Mouse (Mus musculus) gastrocnemius, adult 2 months (tissue): ENCODE data around the gene Cactin. TPM values are rescaled to one million over a fixed set of nuclear protein-coding genes. Genes with fewer than 3 reads are reported as not detected.

Experiments
- DNase-seq: peaks from one replicate; pipeline ENCODE4 v3.0.0; 2022
- H3K27ac ChIP-seq: fragments of 200-600 bp; 2 replicates; pipeline ENCODE4 v1.8.1; 2022; ENCODE audit warnings: mild to moderate bottlenecking
- H3K4me3 ChIP-seq: fragments of 200-600 bp; 2 replicates; pipeline ENCODE4 v1.8.1; 2022; ENCODE audit warnings: mild to moderate bottlenecking, moderate library complexity
- CTCF ChIP-seq: fragments of 200-600 bp; IDR thresholded peaks from 2 replicates; pipeline ENCODE4 v1.8.1; 2022; ENCODE audit warnings: antibody characterized with exemption, mild to moderate bottlenecking, moderate library complexity
- intact Hi-C: fragments of 180-260 bp; cut with DNase I; formaldehyde crosslinking; loops from one replicate; pipeline ENCODE4 v1.15.1; 2025
- microRNA-seq: library from miRNA; unstranded; fragments of <30 nt; microRNA quantifications from one replicate; pipeline ENCODE4 v1.2.0, GENCODE M21; 2021
- total RNA-seq, 2 experiments: library from RNA; stranded (reverse); gene quantifications; 2 replicates each; pipeline ENCODE4 v1.2.3; 2021

The Cactin gene
- total RNA-seq, 2 experiments from 2014 or later: 8.5 to 11.5 TPM

DNA sequence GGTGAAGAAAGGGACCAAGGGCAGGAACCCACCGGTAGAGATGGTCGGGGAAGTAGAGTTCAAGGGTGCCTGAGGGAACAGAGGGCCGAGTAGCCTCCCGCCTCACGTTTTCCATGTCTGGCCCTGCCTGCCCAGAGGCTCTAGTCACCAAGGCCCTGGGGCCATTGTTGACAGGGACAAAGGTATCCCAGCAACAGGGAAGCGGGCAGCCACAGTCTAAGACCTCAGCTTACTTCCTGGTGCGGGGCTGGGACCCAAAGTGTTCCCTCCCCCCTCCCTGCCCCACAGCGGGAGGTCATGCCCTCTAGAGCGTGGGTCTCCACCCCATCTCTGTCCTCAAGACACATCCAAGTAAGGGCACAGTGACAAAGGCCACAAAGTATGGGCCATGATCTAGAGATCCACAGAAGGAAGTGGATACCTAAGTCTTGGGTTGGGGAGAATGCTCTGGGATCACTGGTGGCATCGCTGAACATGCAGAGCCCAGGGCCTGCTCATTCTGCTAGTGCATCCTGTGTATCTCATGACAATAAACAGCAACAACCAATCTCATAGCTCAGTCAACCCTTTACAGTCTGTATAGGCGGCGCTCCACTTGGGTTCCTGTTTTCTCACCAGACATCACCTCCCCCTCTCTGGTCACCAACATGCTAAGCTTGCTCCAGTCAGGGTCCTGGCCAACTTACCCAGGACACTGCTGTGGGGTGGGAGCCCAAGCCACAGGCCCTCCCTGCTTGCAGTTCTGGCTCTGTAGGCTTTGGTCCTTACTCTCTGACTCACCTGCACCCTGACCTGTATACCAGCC is 45.0 kb downstream of the Cactin start, which contains the start of gene 4930404N11Rik:
TSS of gene 4930404N11Rik (minus strand) at position 145 of the 805 bp plus-strand sequence.
- no peak for TF ChIP-seq CTCF
- intact Hi-C loops: no loop called here
- H3K4me3 ChIP-seq: peak within 1 kb of the TSS; percentile 56
- H3K27ac ChIP-seq: no peak within 1 kb of the TSS
- no peak for DNase-seq

DNA sequence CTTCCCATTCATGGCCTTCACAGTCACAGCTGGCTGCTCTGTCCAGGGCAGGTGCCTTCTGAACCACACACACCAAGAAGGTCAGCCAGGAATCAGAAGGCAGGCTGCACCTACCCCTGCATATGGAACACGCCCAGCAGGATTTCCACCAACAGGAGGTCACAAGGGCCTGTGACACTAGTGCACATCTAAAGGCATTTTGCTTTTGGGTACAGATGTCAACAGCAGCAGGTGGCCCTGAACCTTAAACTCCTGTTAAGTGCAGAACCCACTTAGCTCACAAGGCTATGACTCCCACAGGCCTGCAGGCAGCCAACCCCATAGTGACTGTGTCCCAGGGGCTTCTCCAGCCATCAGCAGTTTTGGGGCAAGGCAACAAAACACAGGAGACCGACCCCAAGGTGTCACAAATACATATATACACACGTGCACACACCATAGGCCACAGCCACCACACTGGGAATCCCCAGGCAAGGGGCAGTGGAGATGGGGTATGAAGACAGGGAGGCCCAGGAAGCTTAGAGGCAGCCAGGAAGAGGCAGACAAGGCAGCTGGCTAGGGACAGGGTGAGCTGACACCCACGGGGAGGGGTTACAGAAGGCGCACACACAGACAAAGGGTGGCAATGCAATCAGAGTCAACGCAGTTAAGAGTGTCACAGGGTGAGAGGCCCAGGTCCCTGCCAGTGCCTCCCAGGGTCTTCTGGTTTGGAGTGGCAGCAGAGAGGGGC is 45.7 kb downstream of the Cactin start:
- Histone ChIP-seq H3K4me3 (no peak overlapping the region), H3K27ac (no peak overlapping the region)
- no peak for TF ChIP-seq CTCF
- intact Hi-C loops: no loop called here
- DNase-seq: no peak

DNA sequence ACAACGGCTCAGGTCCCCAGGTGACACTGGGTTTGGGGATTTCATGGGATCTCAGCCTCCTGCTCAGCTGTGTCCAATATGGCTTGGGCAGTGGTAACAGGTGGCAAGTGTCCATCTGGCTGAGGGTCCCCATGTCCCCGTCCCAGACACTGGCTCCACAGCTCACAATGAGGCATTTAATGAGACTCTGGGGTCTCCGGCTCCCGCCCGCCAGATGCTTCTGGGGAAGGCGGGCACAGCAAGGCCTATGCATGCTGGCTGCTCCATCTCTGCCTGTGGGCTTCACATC is 46.2 kb downstream of the Cactin start:
- intact Hi-C loops: no loop called here
- no peak overlapping the region for H3K4me3 ChIP-seq
- DNase-seq: no peak
- no peak overlapping the region for H3K27ac ChIP-seq
- TF ChIP-seq CTCF: no peak

DNA sequence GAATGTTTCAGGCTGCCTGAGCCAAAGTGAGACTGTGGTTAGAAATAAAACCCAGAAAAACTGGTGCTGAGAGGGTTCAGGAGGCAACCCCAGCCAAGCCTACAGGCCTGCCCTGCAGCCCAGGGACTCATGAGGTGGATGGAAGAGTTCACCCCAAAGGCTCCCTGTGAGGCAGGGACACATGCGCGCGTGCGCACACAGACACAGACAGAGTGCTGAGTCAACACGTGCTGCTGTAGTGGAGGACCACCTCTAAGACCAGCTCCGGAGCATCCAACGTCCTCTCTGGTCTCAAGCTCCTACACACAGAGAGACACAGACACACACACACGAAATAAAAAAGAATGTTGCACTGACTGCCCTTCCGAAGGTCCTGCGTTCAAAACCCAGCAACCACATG is 54.4 kb downstream of the Cactin start:
- Histone ChIP-seq H3K4me3 (no peak overlapping the region), H3K27ac (no peak overlapping the region)
- no peak for TF ChIP-seq CTCF
- no peak for DNase-seq
- intact Hi-C loops: loop anchor here (10.0 kb wide), 1 partner anchor 169 kb away; the partner anchor contains the start of gene Gna11

Small RNAs within 50 kb of the gene (microRNA-seq; reads per million reads assigned to microRNA genes)
- 9.4 reads per million, percentile 6 among the genes with 10 or more reads in this experiment for gene Mir3057

Other genes with a start within 250 kb of the Cactin start
- gene Creb3l3, start 222.2 kb upstream of the Cactin start, total RNA-seq: not detected
- 100 to 1,000 TPM; 148 to 187 TPM for gene Map2k2, start 215.2 kb upstream of the Cactin start, total RNA-seq
- gene Zbtb7a, start 185.9 kb upstream of the Cactin start, total RNA-seq: 10 to 100 TPM; 23.3 to 25.9 TPM
- gene Pias4, start 153.2 kb upstream of the Cactin start, total RNA-seq: 10 to 100 TPM; 15.7 to 16.2 TPM
- gene Eef2, start 144.5 kb upstream of the Cactin start, total RNA-seq: 1,000 to 10,000 TPM; 1,128 to 1,335 TPM
- 10 to 100 TPM; 22.1 to 24.9 TPM for gene Dapk3, start 138.1 kb upstream of the Cactin start, total RNA-seq
- gene 4930442H23Rik, start 137.3 kb upstream of the Cactin start, total RNA-seq: not detected
- gene Nmrk2, start 119.1 kb upstream of the Cactin start, total RNA-seq: 10 to 100 TPM; 59.7 to 72.8 TPM
- not detected for gene Atcay, start 90.3 kb upstream of the Cactin start, total RNA-seq
- gene Zfr2, start 87.9 kb upstream of the Cactin start, total RNA-seq: 1 to 10 TPM; 1.8 to 2.7 TPM
- gene Matk, start 68.2 kb upstream of the Cactin start, total RNA-seq: under 1 TPM; 0.15 to 0.31 TPM
- 100 to 1,000 TPM; 103 to 112 TPM for gene Mrpl54, start 54.2 kb upstream of the Cactin start, total RNA-seq
- gene Apba3, start 54.1 kb upstream of the Cactin start, total RNA-seq: 100 to 1,000 TPM; 110 to 119 TPM
- not detected for gene Tjp3, start 29.5 kb upstream of the Cactin start, total RNA-seq
- gene Pip5k1c, start 28.1 kb upstream of the Cactin start, total RNA-seq: 10 to 100 TPM; 20.7 to 25.0 TPM
- gene Tbxa2r, start 7.6 kb downstream of the Cactin start, total RNA-seq: under 1 TPM; 0.43 to 0.75 TPM
- 1 to 10 TPM in 1 of 2 experiments, under 1 TPM in 1; 0.69 to 1.3 TPM for gene Gipc3, start 22.2 kb downstream of the Cactin start, total RNA-seq
- 10 to 100 TPM; 22.9 to 28.2 TPM for gene Hmg20b, start 29.4 kb downstream of the Cactin start, total RNA-seq
- 1 to 10 TPM; 2.2 to 3.3 TPM for gene Mfsd12, start 36.4 kb downstream of the Cactin start, total RNA-seq
- gene 4930404N11Rik, start 44.7 kb downstream of the Cactin start, total RNA-seq: 1 to 10 TPM in 1 of 2 experiments, under 1 TPM in 1; 0.89 to 1.2 TPM
- 10 to 100 TPM; 14.0 to 18.8 TPM for gene Fzr1, start 57.4 kb downstream of the Cactin start, total RNA-seq
- gene Dohh, start 63.3 kb downstream of the Cactin start, total RNA-seq: 10 to 100 TPM; 38.1 to 39.8 TPM
- gene Gm48551, start 63.4 kb downstream of the Cactin start, total RNA-seq: 1 to 10 TPM in 1 of 2 experiments, under 1 TPM in 1; 0.87 to 2.8 TPM
- gene Gm48552, start 67.9 kb downstream of the Cactin start, total RNA-seq: 1 to 10 TPM in 1 of 2 experiments, under 1 TPM in 1; 0.84 to 1.0 TPM
- gene Smim24, start 71.9 kb downstream of the Cactin start, total RNA-seq: not detected
- 100 to 1,000 TPM; 207 to 215 TPM for gene Nfic, start 134.5 kb downstream of the Cactin start, total RNA-seq
- under 1 TPM in 1 of 2 experiments, not detected in 1; 0.17 TPM for gene Celf5, start 161.6 kb downstream of the Cactin start, total RNA-seq
- 10 to 100 TPM; 38.3 to 44.8 TPM for gene Ncln, start 175.3 kb downstream of the Cactin start, total RNA-seq
- gene S1pr4, start 179.0 kb downstream of the Cactin start, total RNA-seq: 1 to 10 TPM in 1 of 2 experiments, under 1 TPM in 1; 0.97 to 1.2 TPM
- under 1 TPM; 0.26 to 0.53 TPM for gene Gna15, start 203.1 kb downstream of the Cactin start, total RNA-seq
- gene Gna11, start 224.1 kb downstream of the Cactin start, total RNA-seq: 10 to 100 TPM; 25.7 to 30.3 TPM
- 100 to 1,000 TPM; 847 to 871 TPM for gene Aes, start 238.4 kb downstream of the Cactin start, total RNA-seq